In genomic region chrX:140956959-140957358, GRCm38 (mm10) we compare ENCODE assay signal across 8 mouse cellular contexts. TPM values are rescaled to one million over a fixed set of nuclear protein-coding genes. Genes with fewer than 3 reads are reported as not detected.
A peak's percentile ranks its signal among the peaks of the same experiment; 100 is the strongest.
DNase-seq lines count a peak whose midpoint lies in the region; ATAC-seq and TF ChIP-seq lines count a peak whose summit lies in the region.

No protein-coding gene starts in this region.

- no peaks in the 10 kb centered on the region for H3K9me3 ChIP-seq in embryonic facial prominence, embryonic 13.5 days
- H3K9me3 ChIP-seq in intestine, postnatal 0 days (ENCODE audit: control insufficient read depth) = no peaks in the 10 kb centered on the region
- no peaks in the 10 kb centered on the region for H3K9me3 ChIP-seq in neural tube, embryonic 13.5 days

- peak overlapping the region; percentile 64 for H3K4me2 ChIP-seq in embryonic facial prominence, embryonic 13.5 days
- H3K4me2 ChIP-seq in intestine, postnatal 0 days (replicated peaks; ENCODE audit: low read depth) = peak overlapping the region; percentile 59
- peak overlapping the region; percentile 57 for H3K4me2 ChIP-seq in neural tube, embryonic 13.5 days

- no peaks in the 10 kb centered on the region; the same call in 1 of the 2 replicates for H3K4me1 ChIP-seq in liver, adult 2 months (ENCODE audit: control insufficient read depth, insufficient read depth, low read length)
- H3K4me1 ChIP-seq in embryonic facial prominence, embryonic 13.5 days = no peaks in the 10 kb centered on the region
- H3K4me1 ChIP-seq in intestine, postnatal 0 days (replicated peaks; ENCODE audit: control insufficient read depth, insufficient read depth, low read length) = no peaks in the 10 kb centered on the region
- peaks cover 9% of the 10 kb centered on the region; the same call in 1 of the 2 replicates for H3K4me1 ChIP-seq in neural tube, embryonic 13.5 days (replicated peaks)

- H3K4me3 ChIP-seq in liver, adult 2 months (ENCODE audit: insufficient read depth, low read depth, low read length) = peak overlapping the region; percentile 54
- peak overlapping the region; percentile 53 for H3K4me3 ChIP-seq in embryonic facial prominence, embryonic 13.5 days
- H3K4me3 ChIP-seq in intestine, postnatal 0 days (ENCODE audit: low read depth, low read length) = peak overlapping the region; percentile 58
- H3K4me3 ChIP-seq in neural tube, embryonic 13.5 days = peak overlapping the region; percentile 51

- no peaks in the 10 kb centered on the region for H3K27me3 ChIP-seq in liver, adult 2 months (ENCODE audit: control insufficient read depth, insufficient read depth, low read length)
- H3K27me3 ChIP-seq in embryonic facial prominence, embryonic 13.5 days = peaks cover 17% of the 10 kb centered on the region
- no peaks in the 10 kb centered on the region for H3K27me3 ChIP-seq in intestine, postnatal 0 days (replicated peaks; ENCODE audit: control insufficient read depth, insufficient read depth, low read length)
- peaks cover 28% of the 10 kb centered on the region for H3K27me3 ChIP-seq in neural tube, embryonic 13.5 days

- whole genome bisulfite sequencing in liver, adult 2 months = 0% methylated on average over 5 of the region's 5 CpGs
- 30% methylated on average over 5 of the region's 5 CpGs for WGBS in embryonic facial prominence, embryonic 13.5 days
- WGBS in intestine, postnatal 0 days = 26% methylated on average over 5 of the region's 5 CpGs
- WGBS in neural tube, embryonic 13.5 days = 19% methylated on average over 5 of the region's 5 CpGs

- peaks cover 2% of the 10 kb centered on the region; the same call in 1 of the 2 replicates for H3K36me3 ChIP-seq in liver, adult 2 months (ENCODE audit: control insufficient read depth, insufficient read depth, low read length)
- H3K36me3 ChIP-seq in embryonic facial prominence, embryonic 13.5 days = no peaks in the 10 kb centered on the region
- no peaks in the 10 kb centered on the region for H3K36me3 ChIP-seq in intestine, postnatal 0 days (ENCODE audit: control insufficient read depth, insufficient read depth)
- no peaks in the 10 kb centered on the region for H3K36me3 ChIP-seq in neural tube, embryonic 13.5 days

- H3K79me2 ChIP-seq in liver, adult 2 months (ENCODE audit: control insufficient read depth, insufficient read depth, low read length) = no peaks in the 10 kb centered on the region

- no peak for TF ChIP-seq CTCF in liver, adult 2 months (IDR thresholded peaks at IDR 0.05; ENCODE audit: low read depth, low read length)
- no peak for TF ChIP-seq CTCF in intestine, postnatal 0 days (IDR thresholded peaks at IDR 0.05; ENCODE audit: low read depth)

- H3K27ac ChIP-seq in liver, adult 2 months (replicated peaks; ENCODE audit: insufficient read depth, low read depth, low read length) = peak overlapping the region; percentile 26; the same call in 1 of the 2 replicates
- no peak overlapping the region for H3K27ac ChIP-seq in embryonic facial prominence, embryonic 13.5 days
- H3K27ac ChIP-seq in intestine, postnatal 0 days (ENCODE audit: low read depth, low read length) = no peak overlapping the region
- H3K27ac ChIP-seq in neural tube, embryonic 13.5 days (replicated peaks) = no peak overlapping the region

- DNase-seq in liver, adult 2 months (ENCODE audit: extremely low read depth, low read depth, low spot score) = no peak
- no peak for DNase-seq in liver
- no peak for DNase-seq in embryo, embryonic 10 days (ENCODE audit: low spot score)
- DNase-seq in layer of hippocampus, postnatal 36 days = no peak
- DNase-seq in spleen, postnatal 10 days (ENCODE audit: low spot score in 2 of 2) = no peak

- H3K9ac ChIP-seq in liver, adult 2 months (ENCODE audit: low read depth, low read length) = peak overlapping the region; percentile 73
- peak overlapping the region; percentile 58 for H3K9ac ChIP-seq in embryonic facial prominence, embryonic 13.5 days
- peak overlapping the region; percentile 11; the same call in 1 of the 2 replicates for H3K9ac ChIP-seq in intestine, postnatal 0 days (ENCODE audit: low read depth, low read length)
- H3K9ac ChIP-seq in neural tube, embryonic 13.5 days = peak overlapping the region; percentile 54

- peak; percentile 45; the same call in 1 of the 2 replicates for ATAC-seq in embryonic facial prominence, embryonic 13.5 days (ENCODE audit: insufficient number of reproducible peaks, insufficient read depth, low FRiP score, low TSS enrichment, low read depth)
- ATAC-seq in intestine, postnatal 0 days = peak; percentile 67
- peak; percentile 81 for ATAC-seq in neural tube, embryonic 13.5 days (ENCODE audit: low read depth)

- TF ChIP-seq POLR2A in liver, adult 2 months (IDR thresholded peaks at IDR 0.05; ENCODE audit: extremely low read depth, insufficient read depth, low read length) = no peak

RNA-seq across cellular contexts. Expression of gene Atg4a, which starts 0.3 kb away (rescaled TPM):
- 10.7 and 16.7 TPM in 2 replicates for total RNA-seq in liver, adult 2 months (2014; rRNA removed)
- 2.4 and 2.5 TPM in 2 replicates for polyA plus RNA-seq in liver, adult 2 months (2012; rRNA removed)
- polyA plus RNA-seq in embryonic facial prominence, embryonic 13.5 days (2015; fragmentation: Nextera tagmentation; extraction: Ambion mirVana) = 17.6 and 18.1 TPM in 2 replicates
- 20.4 and 22.0 TPM in 2 replicates for polyA plus RNA-seq in intestine, postnatal 0 days (2015; fragmentation: Nextera tagmentation; extraction: Ambion mirVana)
- 15.2 and 16.9 TPM in 2 replicates for polyA plus RNA-seq in neural tube, embryonic 13.5 days (2015; fragmentation: Nextera tagmentation; extraction: Ambion mirVana)
- total RNA-seq in layer of hippocampus, postnatal 36 days (2021) = 10 to 100 TPM in 1 of 2 experiments, 1 to 10 TPM in 1; 7.1 to 11.3 TPM

RNA-seq across cellular contexts. Expression of gene Psmd10, which starts 0.4 kb away (rescaled TPM):
- total RNA-seq in liver, adult 2 months (2014; rRNA removed) = 11.1 and 11.9 TPM in 2 replicates
- polyA plus RNA-seq in liver, adult 2 months (2012; rRNA removed) = 2.7 and 4.2 TPM in 2 replicates
- 39.5 and 43.3 TPM in 2 replicates for polyA plus RNA-seq in embryonic facial prominence, embryonic 13.5 days (2015; fragmentation: Nextera tagmentation; extraction: Ambion mirVana)
- polyA plus RNA-seq in intestine, postnatal 0 days (2015; fragmentation: Nextera tagmentation; extraction: Ambion mirVana) = 37.0 and 38.9 TPM in 2 replicates
- 50.1 and 51.8 TPM in 2 replicates for polyA plus RNA-seq in neural tube, embryonic 13.5 days (2015; fragmentation: Nextera tagmentation; extraction: Ambion mirVana)
- 10 to 100 TPM; 18.0 to 20.3 TPM for total RNA-seq in layer of hippocampus, postnatal 36 days (2021)

RNA-seq across cellular contexts. Expression of gene Vsig1, which starts 49.6 kb away (rescaled TPM):
- total RNA-seq in liver, adult 2 months (2014; rRNA removed) = not detected in 2 replicates
- not detected in 2 replicates for polyA plus RNA-seq in liver, adult 2 months (2012; rRNA removed)
- 0.12 TPM in 1 of 2 replicates, not detected in the other for polyA plus RNA-seq in embryonic facial prominence, embryonic 13.5 days (2015; fragmentation: Nextera tagmentation; extraction: Ambion mirVana)
- 0.66 and 1.4 TPM in 2 replicates for polyA plus RNA-seq in intestine, postnatal 0 days (2015; fragmentation: Nextera tagmentation; extraction: Ambion mirVana)
- not detected in 2 replicates for polyA plus RNA-seq in neural tube, embryonic 13.5 days (2015; fragmentation: Nextera tagmentation; extraction: Ambion mirVana)
- not detected for total RNA-seq in layer of hippocampus, postnatal 36 days (2021)

Comparison
In these comparisons a context has a peak if more than half of its experiments do, and no peak if none do; other contexts are left out.
1. H3K9ac ChIP-seq: peak in every context shown above with its lines; median percentile 73 in liver, adult 2 months; 58 in embryonic facial prominence, embryonic 13.5 days; 54 in neural tube, embryonic 13.5 days; 11 in intestine, postnatal 0 days.